Mouse (Mus musculus) kidney, adult 2 months (tissue): Measurements from ENCODE around the gene Vtcn1.

ENCODE experiments used
- CTCF ChIP-seq: fragments of 200-500 bp; conservative IDR thresholded peaks from 2 replicates; pipeline ENCODE4 v1.5.1; 2011; ENCODE audit warnings: low read depth, mild to moderate bottlenecking, control low read depth, low read length, moderate library complexity, mixed read lengths; ENCODE audit not compliant: insufficient read depth, insufficient read length
- POLR2A ChIP-seq: fragments of 200-500 bp; IDR thresholded peaks from one replicate; pipeline ENCODE4 v1.6.1; 2011; ENCODE audit warnings: low read depth, low read length, control low read depth

GRCm38 (mm10) chr3:100889234-100889633, 64.0 kb downstream of the Vtcn1 start:
- TF ChIP-seq POLR2A, result no peak
- TF ChIP-seq CTCF, result no peak
